Mouse (Mus musculus) left cerebral cortex, postnatal 10 days (tissue): Measurements from ENCODE around the gene Fam131c. TPM values are rescaled to one million over a fixed set of nuclear protein-coding genes. Genes with fewer than 3 reads are reported as not detected.
A peak's percentile ranks its signal among the peaks of the same experiment; 100 is the strongest.

ENCODE experiments used
- DNase-seq, 2 experiments: peaks; one replicate each; pipeline ENCODE4 v3.0.0; 2021 to 2022; ENCODE audit warnings: low spot score in 2 of 2, mixed read lengths in 1 of 2; ENCODE audit errors: extremely low spot score in 1 of 2
- intact Hi-C: fragments of 180-260 bp; cut with DNase I; formaldehyde crosslinking; loops from one replicate; pipeline ENCODE4 v1.15.1; 2025
- total RNA-seq, 2 experiments: library from RNA; stranded (reverse); gene quantifications; 2 replicates each; pipeline ENCODE4 v1.2.3; 2021

The Fam131c gene
- total RNA-seq = 10 to 100 TPM; 10.8 to 12.1 TPM

- intact Hi-C loops = loop anchor here (10.0 kb wide), 1 partner anchor 153 kb away; the partner anchor contains the start of gene Rsg1
- DNase-seq = peak in 1 of 2 experiments; percentile 41
Observed at GRCm38 (mm10) chr4:141367997-141368791, at the start of gene Fam131c. Gene Fam131c (plus strand): TSS chr4:141368220.

DNA sequence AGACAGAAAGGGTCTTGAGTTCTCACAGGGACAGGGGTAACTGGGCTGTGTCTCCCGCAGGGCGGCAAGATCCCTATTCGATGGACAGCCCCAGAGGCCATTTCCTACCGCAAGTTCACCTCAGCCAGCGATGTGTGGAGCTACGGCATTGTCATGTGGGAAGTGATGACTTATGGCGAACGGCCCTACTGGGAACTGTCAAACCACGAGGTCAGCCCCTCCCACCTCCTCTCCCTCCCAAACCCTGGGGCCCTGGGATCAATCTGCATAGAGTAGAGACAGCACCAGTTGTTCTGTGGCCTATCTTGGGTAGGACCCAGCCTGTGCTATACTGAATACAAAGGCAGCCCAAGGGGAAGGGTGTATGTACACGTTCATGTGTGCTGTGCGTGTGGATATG is 45.5 kb upstream of the Fam131c start:
- no peak for DNase-seq
- intact Hi-C loops = no loop called here

DNA sequence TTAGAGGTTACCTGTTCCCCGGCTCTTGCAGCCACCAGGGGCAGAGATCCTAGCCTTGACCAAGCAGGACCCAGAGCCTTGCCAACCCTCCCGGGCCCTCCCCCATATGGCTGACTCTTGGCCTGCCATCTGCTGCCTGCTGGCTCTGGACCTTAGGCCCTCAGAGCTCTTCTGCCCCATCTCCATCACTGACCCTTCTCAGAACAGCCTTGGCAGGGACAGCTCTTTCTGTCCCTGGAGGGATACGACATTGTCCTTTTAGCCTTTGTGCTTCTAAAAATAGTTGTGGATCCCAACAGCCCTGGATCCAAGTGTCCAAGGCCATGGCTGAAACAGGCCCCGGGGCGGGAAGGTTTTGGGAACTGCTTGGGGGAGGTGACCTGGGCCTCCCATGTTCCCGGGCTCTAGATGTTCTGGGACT is 43.2 kb upstream of the Fam131c start:
- no peak for DNase-seq
- intact Hi-C loops = no loop called here

DNA sequence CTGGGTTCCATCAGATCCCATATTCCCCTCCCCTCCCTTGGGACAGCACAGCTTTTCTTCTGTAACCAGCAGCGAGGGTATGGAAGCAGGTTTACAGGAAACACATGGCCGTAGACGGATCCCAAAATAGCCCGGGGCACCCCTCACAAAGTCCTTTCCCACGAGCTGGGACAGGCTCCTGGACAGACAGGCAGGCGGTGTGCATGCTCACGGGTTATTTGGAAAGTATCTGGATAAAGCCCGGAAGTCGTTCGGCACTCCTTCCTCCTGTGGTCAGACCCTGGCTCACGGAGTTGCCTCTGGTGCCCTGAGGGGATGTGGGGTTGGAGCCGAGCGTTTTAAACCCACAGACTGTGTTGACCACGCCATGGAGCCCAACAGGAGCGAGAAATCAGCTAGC is 42.4 kb upstream of the Fam131c start:
- intact Hi-C loops = no loop called here
- no peak for DNase-seq

GRCm38 (mm10) chr4:141327075-141327474 is 40.9 kb upstream of the Fam131c start:
- no peak for DNase-seq
- intact Hi-C loops = no loop called here

DNA sequence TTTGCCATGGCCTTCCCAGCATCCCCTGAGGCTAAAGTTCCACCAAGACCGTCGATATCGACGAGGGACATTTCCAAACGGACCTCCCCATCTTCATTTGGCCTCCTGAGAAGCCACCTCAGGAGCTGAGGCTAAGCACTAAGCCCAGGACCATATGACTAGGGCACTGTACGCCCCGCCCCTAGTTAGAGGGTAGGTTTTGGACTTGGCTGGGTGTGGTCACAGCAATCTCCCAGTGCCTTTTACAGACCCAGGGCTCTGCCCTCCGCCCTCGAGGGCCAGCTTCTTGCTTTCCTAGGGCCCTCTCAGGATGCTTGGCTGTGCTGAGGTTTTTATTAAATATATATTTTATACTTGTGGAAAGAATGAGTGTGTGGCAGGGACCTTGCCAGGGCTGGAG is 39.3 kb upstream of the Fam131c start:
- intact Hi-C loops = no loop called here
- DNase-seq = no peak

DNA sequence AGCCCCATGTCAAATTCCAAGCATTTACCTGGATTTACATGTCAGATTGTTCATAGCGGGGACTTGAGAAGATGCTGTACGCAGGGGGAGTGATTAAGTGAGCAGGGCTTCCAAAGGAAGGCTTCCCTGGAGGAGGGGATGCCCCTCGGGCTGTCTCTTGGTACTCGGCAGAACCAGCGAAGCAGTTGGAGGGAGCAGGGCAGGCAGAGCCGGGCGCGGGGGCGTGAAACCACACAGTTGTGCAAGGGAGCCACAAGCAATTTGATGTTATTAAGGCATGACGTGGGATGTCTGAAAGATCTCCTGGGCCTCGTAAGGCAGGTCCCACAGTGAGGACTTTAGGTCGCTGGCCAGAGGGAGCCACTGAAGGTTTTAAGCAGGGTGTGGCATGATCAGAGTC is 38.1 kb upstream of the Fam131c start:
- no peak for DNase-seq
- intact Hi-C loops = no loop called here

DNA sequence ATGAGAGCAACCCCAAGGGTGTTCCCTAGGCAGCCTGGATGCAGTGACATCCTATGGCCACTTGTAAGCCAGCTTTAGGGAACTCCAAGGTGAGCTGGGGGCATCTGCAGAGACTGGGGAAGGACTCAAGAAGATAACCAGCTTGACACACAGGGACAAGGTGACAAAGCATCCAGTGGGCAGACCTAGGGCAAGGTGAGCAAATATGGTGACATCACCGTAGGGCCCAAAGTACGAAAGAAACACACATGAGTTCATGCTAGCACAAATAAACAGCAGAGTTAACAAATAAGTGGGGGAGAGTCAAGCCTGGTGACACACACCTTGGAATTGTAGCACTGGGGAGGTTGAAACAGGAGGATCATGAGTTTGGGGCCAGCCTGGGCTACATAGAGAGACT is 36.6 kb upstream of the Fam131c start:
- DNase-seq = no peak
- intact Hi-C loops = no loop called here

- intact Hi-C loops = no loop called here
- DNase-seq = no peak
Observed at GRCm38 (mm10) chr4:141332258-141332657, 35.8 kb upstream of the Fam131c start.

GRCm38 (mm10) chr4:141334695-141335094 is 33.3 kb upstream of the Fam131c start:
- no peak for DNase-seq

GRCm38 (mm10) chr4:141335263-141335796 is 32.7 kb upstream of the Fam131c start:
- intact Hi-C loops = no loop called here

More at GRCm38 (mm10) chr4:141334695-141335094, 33.3 kb upstream of the Fam131c start:
- intact Hi-C loops = no loop called here

GRCm38 (mm10) chr4:141336196-141336595 is 31.8 kb upstream of the Fam131c start:
- intact Hi-C loops = no loop called here
- no peak for DNase-seq

More at GRCm38 (mm10) chr4:141335263-141335796, 32.7 kb upstream of the Fam131c start:
- DNase-seq = no peak

DNA sequence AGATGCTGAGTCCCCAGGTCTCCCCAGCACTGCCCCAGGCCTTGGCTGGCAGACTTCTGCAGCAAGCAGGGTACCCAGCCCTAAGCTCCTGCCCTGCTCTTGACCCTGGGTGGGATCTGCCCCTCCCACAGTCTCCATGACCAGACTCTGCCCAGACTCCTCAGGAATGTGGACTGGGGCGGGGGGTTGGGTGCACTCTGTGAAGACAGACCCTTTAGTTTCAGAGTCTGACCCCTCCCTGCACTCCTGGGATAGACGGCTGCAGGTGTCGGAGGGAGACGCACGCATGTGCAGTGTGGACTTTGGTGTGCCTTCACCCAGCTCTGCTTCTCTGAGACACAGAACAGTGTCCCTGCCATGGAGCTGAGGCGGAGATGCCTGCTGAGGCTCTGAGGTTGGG is 30.0 kb upstream of the Fam131c start:
- intact Hi-C loops = no loop called here
- no peak for DNase-seq

- intact Hi-C loops = no loop called here
- no peak for DNase-seq
Observed at GRCm38 (mm10) chr4:141338853-141339252, 29.2 kb upstream of the Fam131c start.

DNA sequence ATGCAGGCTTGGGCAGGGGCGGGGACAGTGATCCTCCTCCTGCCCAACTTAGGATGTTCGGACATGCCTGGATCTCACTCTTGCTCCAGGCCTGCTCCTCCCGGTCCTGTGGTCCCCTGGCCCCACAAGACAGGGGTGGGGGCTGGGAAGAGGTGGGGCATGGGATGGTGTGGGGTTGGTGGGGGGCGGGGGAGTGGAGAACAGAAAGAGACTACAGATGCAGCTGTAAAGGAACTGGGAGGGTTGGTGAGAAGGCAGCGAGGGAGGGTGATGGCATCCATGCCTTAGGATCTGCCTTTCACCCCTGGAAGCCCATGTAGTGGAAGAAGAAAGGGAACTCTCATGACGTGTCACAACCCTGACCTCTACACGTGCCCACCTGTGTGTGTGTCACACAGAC is 26.5 kb upstream of the Fam131c start:
- no peak for DNase-seq
- intact Hi-C loops = no loop called here

GRCm38 (mm10) chr4:141343515-141343914 is 24.5 kb upstream of the Fam131c start:
- DNase-seq = no peak
- intact Hi-C loops = no loop called here

DNA sequence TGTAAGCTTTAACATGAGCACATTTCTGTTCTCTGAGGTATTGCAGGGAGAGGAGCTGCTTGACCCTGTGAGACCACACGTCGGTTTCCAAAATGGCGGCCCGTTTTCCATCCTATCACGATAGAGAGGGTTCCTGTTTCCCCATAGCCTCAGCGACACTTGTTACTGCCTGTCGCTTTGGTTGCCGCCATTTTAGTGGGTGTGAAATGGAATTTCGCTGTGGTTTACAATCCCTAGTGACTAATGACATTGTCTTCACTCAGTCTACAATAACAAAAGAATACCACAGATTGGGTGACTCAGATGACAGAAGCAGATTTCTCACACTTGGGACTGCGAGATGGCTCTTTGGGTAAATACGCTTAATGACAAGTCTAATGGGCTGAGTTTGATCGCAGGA is 22.8 kb upstream of the Fam131c start:
- DNase-seq = no peak
- intact Hi-C loops = no loop called here

DNA sequence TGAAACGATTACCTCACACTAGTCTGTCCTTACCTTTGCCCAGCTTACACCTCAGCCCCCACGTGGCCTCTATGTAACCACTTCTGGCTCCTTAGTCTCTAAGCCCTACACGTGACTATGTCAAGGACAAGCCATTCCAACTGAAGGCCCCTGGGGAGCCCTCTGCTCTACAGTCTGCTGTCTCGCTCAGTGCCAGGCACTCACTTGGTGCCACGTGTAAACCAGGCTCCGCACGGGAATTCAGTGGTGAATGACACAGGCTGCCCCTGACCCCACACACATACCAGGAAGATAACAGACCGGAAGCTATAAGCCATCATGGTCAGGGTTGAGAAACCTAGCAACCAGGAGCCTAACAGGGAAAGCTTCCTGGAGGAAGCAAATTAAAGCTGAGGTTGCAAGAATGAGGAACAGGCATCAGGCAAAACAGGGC is 20.6 kb upstream of the Fam131c start:
- intact Hi-C loops = no loop called here

DNA sequence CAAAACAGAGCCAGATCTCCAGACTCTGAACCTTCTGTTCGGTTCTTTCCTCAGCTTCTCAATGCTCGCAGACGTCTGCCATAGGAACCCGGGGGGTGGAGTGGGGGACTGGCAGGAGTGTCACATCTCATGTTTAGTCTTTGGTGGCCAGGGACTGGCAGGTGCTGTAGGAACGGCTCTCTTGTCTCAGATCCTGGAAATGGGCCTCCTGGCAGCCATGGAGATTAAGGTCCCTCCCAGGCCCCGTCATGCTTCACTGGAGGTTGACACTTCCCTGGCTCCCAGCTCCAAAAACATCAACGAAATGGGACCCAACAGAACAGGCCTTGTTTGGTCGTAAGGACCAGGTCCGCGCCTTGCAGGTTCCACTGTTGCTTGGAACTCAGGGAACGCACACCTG is 19.4 kb upstream of the Fam131c start:
- DNase-seq = no peak
- intact Hi-C loops = no loop called here

More for the DNA sequence above, 20.6 kb upstream of the Fam131c start:
- DNase-seq = no peak

GRCm38 (mm10) chr4:141350015-141350414 is 18.0 kb upstream of the Fam131c start:
- intact Hi-C loops = no loop called here
- no peak for DNase-seq
